Mouse (Mus musculus): Measurements from ENCODE around the gene Camk1. TPM values are rescaled to one million over a fixed set of nuclear protein-coding genes. Genes with fewer than 3 reads are reported as not detected.

The Camk1 gene
- total and polyA plus RNA-seq, 3 experiments, result 63.0 to 74.8 (median 68.2) TPM

GRCm38 (mm10) chr6:113368124-113368523 lies 24.3 kb upstream of the Camk1 start:
- TF ChIP-seq CTCF (IDR thresholded peaks at IDR 0.05) (no peak), POLR2A (IDR thresholded peaks at IDR 0.05; ENCODE audit: insufficient read depth, low read depth, low read length) (no peak), EP300 (IDR thresholded peaks at IDR 0.05; ENCODE audit: insufficient read depth, low read depth, low read length) (no peak)
- WGBS, result 91% methylated on average over 7 of the region's 7 CpGs
- no peaks in the 10 kb centered on the region for H3K36me3 ChIP-seq (ENCODE audit: control insufficient read depth, insufficient read depth, low read length)
- H3K9ac ChIP-seq (ENCODE audit: low read depth, low read length), result no peak overlapping the region
- no peaks in the 10 kb centered on the region for H3K27me3 ChIP-seq (ENCODE audit: control insufficient read depth, insufficient read depth, low read length)
- H3K79me2 ChIP-seq (replicated peaks; ENCODE audit: control insufficient read depth, insufficient read depth, low read length), result no peaks in the 10 kb centered on the region
- H3K27ac ChIP-seq, result no peak overlapping the region
- no peaks in the 10 kb centered on the region for H3K4me1 ChIP-seq (ENCODE audit: control insufficient read depth, insufficient read depth, low read length)
- intact Hi-C loops (cut with DNase I), result no loop called here
- no peak for DNase-seq
- no peak overlapping the region for H3K4me3 ChIP-seq

DNA sequence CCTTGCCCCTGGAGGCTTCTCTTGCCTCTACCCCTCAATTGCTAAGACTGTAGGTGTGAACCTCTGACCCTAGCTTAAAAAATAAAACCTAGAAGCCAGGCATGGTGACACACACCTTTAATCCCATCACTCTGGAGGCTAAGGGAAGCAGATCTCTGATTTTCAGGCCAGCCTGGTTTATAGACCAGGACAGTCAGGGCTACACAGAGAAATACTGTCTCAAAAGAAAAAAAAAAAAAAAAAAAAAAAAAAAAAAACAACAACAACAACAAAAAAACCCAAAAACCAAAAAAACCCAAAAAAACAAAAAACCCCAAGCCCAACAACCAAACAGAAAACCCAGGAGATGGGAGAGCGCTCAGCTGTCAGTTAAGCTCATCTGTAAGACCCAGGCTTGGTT lies 23.8 kb upstream of the Camk1 start:
- 94% methylated on average over 1 of the region's 1 CpGs for WGBS
- Histone ChIP-seq H3K4me3 (no peak overlapping the region), H3K79me2 (replicated peaks; ENCODE audit: control insufficient read depth, insufficient read depth, low read length) (no peaks in the 10 kb centered on the region), H3K27ac (no peak overlapping the region), H3K9ac (ENCODE audit: low read depth, low read length) (no peak overlapping the region), H3K4me1 (ENCODE audit: control insufficient read depth, insufficient read depth, low read length) (no peaks in the 10 kb centered on the region), H3K27me3 (ENCODE audit: control insufficient read depth, insufficient read depth, low read length) (no peaks in the 10 kb centered on the region), H3K36me3 (ENCODE audit: control insufficient read depth, insufficient read depth, low read length) (no peaks in the 10 kb centered on the region)
- no peak for DNase-seq
- TF ChIP-seq EP300 (IDR thresholded peaks at IDR 0.05; ENCODE audit: insufficient read depth, low read depth, low read length), result no peak
- TF ChIP-seq POLR2A (IDR thresholded peaks at IDR 0.05; ENCODE audit: insufficient read depth, low read depth, low read length), result no peak
- no peak for TF ChIP-seq CTCF (IDR thresholded peaks at IDR 0.05)
- intact Hi-C loops (cut with DNase I), result no loop called here

DNA sequence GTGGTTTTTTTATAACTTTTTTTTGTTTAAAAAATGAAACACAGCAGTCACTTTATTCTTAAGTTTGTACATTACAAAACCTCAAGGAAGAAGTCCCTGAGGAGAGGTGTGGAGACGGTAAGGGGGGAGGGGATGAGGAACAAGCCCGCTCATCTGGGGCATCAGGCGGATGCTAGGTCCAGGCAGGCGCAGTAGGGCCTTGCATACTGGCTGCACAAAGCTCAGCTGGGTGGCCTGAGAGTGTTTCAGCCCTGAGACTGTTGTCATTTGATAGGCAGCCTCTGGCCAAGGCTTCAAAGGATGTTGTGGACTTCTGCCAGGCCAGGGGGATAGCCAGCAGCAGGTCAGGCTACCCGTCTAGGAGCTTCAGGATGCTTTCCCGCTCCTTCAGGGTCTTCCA lies 22.9 kb upstream of the Camk1 start:
- intact Hi-C loops (cut with DNase I), result no loop called here
- WGBS, result 92% methylated on average over 6 of the region's 6 CpGs
- DNase-seq, result no peak
- no peak overlapping the region for H3K27ac ChIP-seq
- TF ChIP-seq POLR2A (IDR thresholded peaks at IDR 0.05; ENCODE audit: insufficient read depth, low read depth, low read length), result no peak
- TF ChIP-seq EP300 (IDR thresholded peaks at IDR 0.05; ENCODE audit: insufficient read depth, low read depth, low read length), result no peak
- no peak for TF ChIP-seq CTCF (IDR thresholded peaks at IDR 0.05)
- no peak overlapping the region for H3K9ac ChIP-seq (ENCODE audit: low read depth, low read length)
- no peak overlapping the region for H3K4me3 ChIP-seq
- no peaks in the 10 kb centered on the region for H3K27me3 ChIP-seq (ENCODE audit: control insufficient read depth, insufficient read depth, low read length)
- H3K4me1 ChIP-seq (ENCODE audit: control insufficient read depth, insufficient read depth, low read length), result no peaks in the 10 kb centered on the region
- H3K36me3 ChIP-seq (ENCODE audit: control insufficient read depth, insufficient read depth, low read length), result no peaks in the 10 kb centered on the region
- no peaks in the 10 kb centered on the region for H3K79me2 ChIP-seq (replicated peaks; ENCODE audit: control insufficient read depth, insufficient read depth, low read length)

- H3K4me1 ChIP-seq (ENCODE audit: control insufficient read depth, insufficient read depth, low read length), result no peaks in the 10 kb centered on the region
- H3K79me2 ChIP-seq (replicated peaks; ENCODE audit: control insufficient read depth, insufficient read depth, low read length), result no peaks in the 10 kb centered on the region
- DNase-seq, result no peak
- no peak overlapping the region for H3K9ac ChIP-seq (ENCODE audit: low read depth, low read length)
- no peak overlapping the region for H3K4me3 ChIP-seq
- no peaks in the 10 kb centered on the region for H3K36me3 ChIP-seq (ENCODE audit: control insufficient read depth, insufficient read depth, low read length)
- intact Hi-C loops (cut with DNase I), result no loop called here
- 62% methylated on average over 8 of the region's 8 CpGs for WGBS
- TF ChIP-seq EP300 (IDR thresholded peaks at IDR 0.05; ENCODE audit: insufficient read depth, low read depth, low read length), result no peak
- H3K27ac ChIP-seq, result no peak overlapping the region
- H3K27me3 ChIP-seq (ENCODE audit: control insufficient read depth, insufficient read depth, low read length), result no peaks in the 10 kb centered on the region
Observed at GRCm38 (mm10) chr6:113364518-113365135, 20.8 kb upstream of the Camk1 start.

GRCm38 (mm10) chr6:113362241-113362640 lies 18.5 kb upstream of the Camk1 start:
- TF ChIP-seq POLR2A (IDR thresholded peaks at IDR 0.05; ENCODE audit: insufficient read depth, low read depth, low read length) (no peak), EP300 (IDR thresholded peaks at IDR 0.05; ENCODE audit: insufficient read depth, low read depth, low read length) (no peak), CTCF (IDR thresholded peaks at IDR 0.05) (no peak)
- no peaks in the 10 kb centered on the region for H3K79me2 ChIP-seq (replicated peaks; ENCODE audit: control insufficient read depth, insufficient read depth, low read length)
- intact Hi-C loops (cut with DNase I), result no loop called here
- no peak overlapping the region for H3K4me3 ChIP-seq
- H3K9ac ChIP-seq (ENCODE audit: low read depth, low read length), result no peak overlapping the region
- H3K27ac ChIP-seq, result no peak overlapping the region
- no peaks in the 10 kb centered on the region for H3K36me3 ChIP-seq (ENCODE audit: control insufficient read depth, insufficient read depth, low read length)
- H3K27me3 ChIP-seq (ENCODE audit: control insufficient read depth, insufficient read depth, low read length), result no peaks in the 10 kb centered on the region
- no peak for DNase-seq
- no peaks in the 10 kb centered on the region for H3K4me1 ChIP-seq (ENCODE audit: control insufficient read depth, insufficient read depth, low read length)
- WGBS, result 92% methylated on average over 1 of the region's 1 CpGs

DNA sequence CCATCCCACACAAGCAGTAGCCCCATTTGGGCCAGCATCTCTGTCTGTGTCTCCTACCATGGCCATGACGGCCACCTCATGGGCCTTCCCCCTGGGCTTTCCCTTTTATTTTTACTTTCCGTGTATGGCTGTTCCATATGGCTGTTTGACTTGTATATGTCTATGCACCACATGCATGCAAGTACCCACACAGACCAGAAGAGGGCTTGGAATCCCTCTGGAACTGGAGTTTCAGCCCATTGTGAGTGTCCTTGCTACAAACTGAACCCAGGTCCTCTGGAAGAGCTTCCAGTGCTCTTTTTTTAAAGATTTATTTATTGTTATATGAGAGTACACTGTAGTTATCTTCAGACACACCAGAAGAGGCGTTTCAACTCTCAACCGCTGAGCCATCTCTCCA lies 17.7 kb upstream of the Camk1 start:
- Histone ChIP-seq H3K79me2 (replicated peaks; ENCODE audit: control insufficient read depth, insufficient read depth, low read length) (no peaks in the 10 kb centered on the region), H3K27me3 (ENCODE audit: control insufficient read depth, insufficient read depth, low read length) (no peaks in the 10 kb centered on the region), H3K36me3 (ENCODE audit: control insufficient read depth, insufficient read depth, low read length) (no peaks in the 10 kb centered on the region), H3K27ac (no peak overlapping the region), H3K4me3 (no peak overlapping the region), H3K4me1 (ENCODE audit: control insufficient read depth, insufficient read depth, low read length) (no peaks in the 10 kb centered on the region), H3K9ac (ENCODE audit: low read depth, low read length) (no peak overlapping the region)
- no peak for TF ChIP-seq POLR2A (IDR thresholded peaks at IDR 0.05; ENCODE audit: insufficient read depth, low read depth, low read length)
- TF ChIP-seq CTCF (IDR thresholded peaks at IDR 0.05), result no peak
- no peak for TF ChIP-seq EP300 (IDR thresholded peaks at IDR 0.05; ENCODE audit: insufficient read depth, low read depth, low read length)
- intact Hi-C loops (cut with DNase I), result no loop called here
- 75% methylated on average over 4 of the region's 4 CpGs for WGBS
- DNase-seq, result no peak
